Mouse (Mus musculus): Measurements from ENCODE around the gene Arpc1a.

Arpc1a gene

GRCm38 (mm10) chr5:145140611-145141010, 57.0 kb downstream of the Arpc1a start:
- no peak for DNase-seq

GRCm38 (mm10) chr5:145147748-145148147, 64.1 kb downstream of the Arpc1a start:
- DNase-seq = no peak

GRCm38 (mm10) chr5:145149294-145149693, 65.7 kb downstream of the Arpc1a start:
- DNase-seq = no peak

GRCm38 (mm10) chr5:145152690-145153089, 69.1 kb downstream of the Arpc1a start:
- no peak for DNase-seq
